Mouse (Mus musculus): Measurements from ENCODE around the gene Ercc6. TPM values are rescaled to one million over a fixed set of nuclear protein-coding genes. Genes with fewer than 3 reads are reported as not detected.

Gene Ercc6
- polyA plus RNA-seq (2012; rRNA removed), result 12.9 and 13.8 TPM in 2 replicates

DNA sequence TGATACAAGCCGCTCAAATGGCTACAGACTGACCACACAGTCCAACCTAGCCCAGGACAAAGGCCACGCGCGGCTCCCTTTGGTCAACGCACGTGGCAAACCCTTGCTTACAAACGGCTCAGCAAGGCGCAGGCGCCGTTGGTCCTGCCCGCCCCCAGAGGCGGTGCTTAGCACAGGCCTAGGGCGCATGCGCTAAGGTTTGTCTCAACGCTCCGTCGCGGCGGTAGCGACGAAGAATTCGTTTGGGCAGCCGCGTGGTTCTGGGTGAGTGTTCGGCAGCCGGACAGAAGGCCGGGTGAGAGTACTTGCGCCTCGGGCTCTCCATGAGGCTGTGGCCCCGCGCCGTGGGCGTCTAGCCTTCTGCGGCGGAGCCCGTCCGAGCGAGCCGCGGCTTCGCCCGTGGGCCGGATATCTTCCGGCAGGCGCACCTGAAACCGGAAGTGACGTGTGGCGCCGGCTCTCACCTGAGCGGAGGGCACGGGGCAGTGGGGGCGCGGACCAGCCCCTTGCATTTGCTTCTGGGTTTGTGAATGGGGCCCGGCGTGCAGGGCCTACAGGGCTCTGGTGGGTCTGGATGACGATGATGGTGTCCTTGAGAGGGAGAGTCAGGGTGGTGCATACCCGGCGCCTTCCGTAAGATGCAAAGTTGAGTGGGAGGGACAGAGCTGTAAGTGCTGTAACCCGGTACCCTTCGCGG is at the start of gene Ercc6:
Ercc6 (plus strand) TSS at position 186 of the 697 bp plus-strand sequence.
- peak; percentile 85 to 95 for DNase-seq (ENCODE audit: extremely low spot score in 1 of 2, low spot score in 1 of 2)

DNA sequence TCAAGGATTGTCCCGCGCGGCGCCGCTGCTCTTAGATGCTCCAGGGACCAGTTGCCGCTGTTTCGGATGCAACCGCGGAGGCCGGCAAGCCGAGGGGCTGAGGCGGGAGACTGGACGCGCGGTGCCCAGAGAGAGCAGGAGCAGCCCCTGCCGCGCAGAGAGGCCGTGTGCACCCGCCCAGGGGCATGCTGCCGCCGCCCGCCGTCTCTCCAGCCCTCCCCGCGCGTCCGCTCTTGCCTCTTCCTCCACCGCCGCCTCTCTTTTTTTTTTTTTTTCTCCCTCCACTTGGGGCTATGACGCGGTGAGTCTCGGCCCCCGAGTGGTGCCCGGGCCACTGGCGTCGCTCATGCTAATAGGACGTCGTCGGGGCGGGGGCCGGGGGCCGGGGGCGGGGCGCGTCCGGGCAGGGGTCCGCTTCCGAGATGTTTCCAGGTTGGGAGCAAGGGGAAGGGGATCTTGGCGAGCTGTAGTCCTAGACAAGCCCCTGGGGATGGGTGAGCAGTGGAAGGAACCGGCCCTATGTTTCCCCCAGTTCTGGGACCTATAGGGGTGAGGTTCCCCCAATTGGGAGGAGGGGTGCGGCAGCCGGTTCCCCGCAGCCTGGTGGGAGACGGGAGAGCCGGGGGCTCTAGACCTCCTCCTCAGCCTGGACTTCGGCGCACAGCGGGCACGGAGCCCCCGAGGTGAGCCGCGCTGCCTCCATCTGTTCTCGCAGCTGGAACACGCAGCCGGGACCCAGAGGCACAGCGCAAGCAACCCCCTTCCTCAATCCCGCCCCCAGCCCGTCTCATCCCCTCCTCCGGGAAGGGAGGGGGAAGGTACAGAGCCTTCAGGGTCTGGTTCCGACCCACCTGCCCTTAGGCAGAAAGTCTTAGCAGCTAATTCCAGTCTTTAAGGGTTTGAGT is 48.5 kb upstream of the Ercc6 start, which contains the start of gene Slc18a3:
Slc18a3 (minus strand) TSS at position 250 of the 905 bp plus-strand sequence.
- no peak for DNase-seq (ENCODE audit: extremely low spot score in 1 of 2, low spot score in 1 of 2)

DNA sequence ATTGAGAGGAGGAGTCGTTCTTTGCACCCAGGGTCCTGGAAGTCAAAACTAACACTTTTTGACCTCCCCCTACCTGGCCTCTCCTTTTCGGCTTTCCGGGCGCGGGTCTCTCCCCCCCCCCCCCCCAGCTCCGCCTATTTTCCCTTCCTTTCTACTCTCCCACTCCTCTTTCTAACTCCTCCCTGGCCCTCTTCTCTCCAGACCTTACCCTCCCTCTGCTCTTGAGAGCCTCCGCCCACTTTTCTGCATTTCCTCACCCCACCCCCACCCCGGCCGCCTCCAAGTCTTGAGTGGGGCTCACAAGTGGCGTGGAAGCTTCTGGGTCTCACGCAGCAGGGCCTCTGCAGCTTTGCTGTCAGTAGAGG is 47.8 kb upstream of the Ercc6 start:
- no peak for DNase-seq (ENCODE audit: extremely low spot score in 1 of 2, low spot score in 1 of 2)

DNA sequence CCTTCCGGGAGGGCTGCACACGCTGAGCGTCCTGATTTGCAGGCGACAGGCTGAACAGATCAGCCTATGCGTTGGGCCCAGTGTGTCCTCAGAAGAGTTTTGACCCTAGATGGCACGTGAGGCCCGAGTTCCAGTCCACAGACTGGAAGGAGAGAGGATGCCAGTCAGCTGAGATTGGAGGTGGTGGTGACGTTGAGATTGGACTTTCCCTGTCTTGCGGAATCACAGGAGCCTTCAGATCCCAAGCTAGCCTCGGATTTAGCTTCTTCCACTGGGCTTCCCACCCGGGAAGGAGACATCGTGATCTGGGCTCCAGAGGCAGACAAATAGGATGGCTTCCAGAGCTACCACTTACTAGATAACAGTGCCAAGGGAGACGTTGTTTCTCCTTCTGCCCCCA is 47.4 kb upstream of the Ercc6 start, which contains the start of gene Chat:
Chat (minus strand) TSS at position 101 of the 400 bp plus-strand sequence.
- no peak for DNase-seq (ENCODE audit: extremely low spot score in 1 of 2, low spot score in 1 of 2)

DNA sequence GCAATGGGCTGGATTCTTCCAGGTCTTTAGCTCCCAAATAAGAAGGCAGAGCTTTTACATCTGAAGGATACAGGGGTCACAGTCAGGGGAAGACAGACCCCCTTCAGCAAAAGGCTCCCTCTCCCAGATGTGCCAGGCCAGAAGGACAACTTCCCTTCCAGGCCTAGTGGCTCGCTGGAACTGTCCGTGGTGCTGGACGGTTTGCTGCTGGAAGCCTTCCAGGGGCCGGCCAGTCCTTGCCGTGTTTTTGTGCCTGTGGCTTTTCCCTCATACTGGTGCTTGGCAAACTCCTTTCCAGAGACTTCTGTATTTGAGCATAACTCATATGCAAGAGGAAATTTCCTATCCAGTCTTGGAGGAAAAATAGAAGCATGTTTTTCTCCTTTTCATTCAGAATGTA is 45.7 kb upstream of the Ercc6 start:
- DNase-seq (ENCODE audit: extremely low spot score in 1 of 2, low spot score in 1 of 2), result peak in 1 of 2 experiments; percentile 21

DNA sequence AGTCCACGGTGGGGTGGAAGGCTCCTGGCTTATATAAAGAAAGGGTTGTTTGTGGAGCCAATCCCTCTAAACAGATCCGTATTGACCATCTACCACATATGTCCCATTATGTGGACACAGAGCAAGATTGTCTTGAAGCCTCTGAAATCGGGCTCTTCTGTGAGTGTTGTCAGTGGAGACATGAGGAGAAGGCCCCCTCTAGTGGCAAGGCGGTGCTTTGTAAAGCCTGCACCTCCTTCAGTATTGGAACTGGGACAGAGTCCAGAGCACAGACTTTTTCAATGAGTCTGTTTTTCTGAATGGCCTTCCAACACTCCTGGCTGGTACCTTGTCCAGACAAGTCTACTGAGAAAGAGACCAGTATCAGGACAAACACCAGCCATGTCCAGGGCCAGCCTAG is 40.3 kb upstream of the Ercc6 start:
- DNase-seq (ENCODE audit: extremely low spot score in 1 of 2, low spot score in 1 of 2), result peak; percentile 35 to 87

DNA sequence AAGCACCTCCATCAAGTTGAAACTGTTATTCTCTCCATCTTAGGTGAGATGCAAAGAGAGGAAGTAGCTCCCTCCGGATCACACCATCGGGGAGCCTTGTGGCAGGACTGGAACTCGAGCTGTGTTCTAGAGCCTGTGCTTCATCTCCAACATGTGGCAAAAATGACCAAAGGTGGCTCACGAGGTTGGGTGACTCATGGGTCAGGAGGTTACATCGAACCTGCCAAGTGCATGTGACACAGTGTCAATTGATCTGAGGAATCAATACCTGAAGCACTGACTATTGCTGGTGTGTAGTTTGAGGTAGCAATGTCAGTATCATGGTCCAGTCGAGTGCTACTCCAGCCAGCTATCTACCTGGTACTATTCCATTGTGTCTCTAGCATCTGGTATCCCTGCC is 36.8 kb upstream of the Ercc6 start:
- DNase-seq (ENCODE audit: extremely low spot score in 1 of 2, low spot score in 1 of 2), result no peak

DNA sequence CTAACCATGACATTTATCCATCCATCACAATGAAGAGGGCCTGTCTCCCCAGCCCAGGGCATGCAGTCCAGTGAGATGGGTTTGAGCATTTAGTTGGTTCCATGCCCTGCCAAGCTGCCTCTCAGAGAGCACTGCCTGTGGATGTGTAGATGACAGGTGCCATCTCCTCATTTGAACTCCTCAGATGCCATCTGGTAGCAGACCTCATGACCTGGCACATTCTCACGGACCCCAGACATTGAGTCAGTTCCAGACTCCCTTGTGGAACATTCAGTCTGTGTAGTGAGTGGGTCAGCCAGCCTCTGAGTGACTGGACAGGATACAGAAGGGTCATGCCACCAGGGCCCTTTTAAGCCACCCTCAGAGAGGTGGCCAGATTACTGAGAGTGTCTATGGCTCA is 35.7 kb upstream of the Ercc6 start:
- DNase-seq (ENCODE audit: extremely low spot score in 1 of 2, low spot score in 1 of 2), result no peak

DNA sequence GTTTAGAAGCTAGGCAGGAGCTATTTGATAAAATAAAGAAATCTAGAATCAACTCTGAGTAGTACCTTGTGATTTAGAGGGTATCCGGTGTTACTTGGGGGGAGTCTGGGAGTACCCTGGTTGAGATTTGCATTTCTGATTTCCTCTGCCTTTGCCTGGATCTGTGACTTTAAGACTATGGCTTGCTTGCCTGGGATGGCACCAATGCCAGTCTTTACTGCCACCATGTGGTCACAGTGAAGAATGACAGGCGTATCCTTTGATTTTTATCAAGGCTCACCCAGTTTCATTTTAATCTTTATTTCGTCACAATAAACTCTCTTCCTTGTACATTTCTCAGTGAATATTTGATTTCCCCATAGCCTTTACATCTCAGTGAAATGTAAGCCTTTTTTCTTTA is 31.3 kb upstream of the Ercc6 start:
- peak in 1 of 2 experiments; percentile 41 for DNase-seq (ENCODE audit: extremely low spot score in 1 of 2, low spot score in 1 of 2)

DNA sequence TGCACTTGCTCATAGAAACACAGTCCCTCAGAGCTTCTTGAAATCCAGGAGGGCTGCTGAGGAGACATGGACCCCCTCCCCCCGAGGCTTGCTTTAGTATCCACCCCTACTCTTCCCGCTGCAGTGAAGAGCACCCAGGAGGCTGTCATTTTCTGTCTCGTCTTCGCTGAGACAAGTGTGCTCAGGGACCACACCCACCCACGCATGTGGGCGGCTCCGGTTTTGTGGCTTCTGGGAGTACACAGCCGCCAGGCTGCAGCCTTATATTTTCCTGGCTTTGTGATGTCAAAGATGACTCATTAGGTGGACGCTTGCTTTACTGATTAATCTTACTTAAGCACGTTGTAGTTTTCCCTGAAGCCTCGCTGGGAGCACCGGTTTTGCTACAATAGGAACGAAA is 20.8 kb upstream of the Ercc6 start:
- peak in 1 of 2 experiments; percentile 49 for DNase-seq (ENCODE audit: extremely low spot score in 1 of 2, low spot score in 1 of 2)

DNA sequence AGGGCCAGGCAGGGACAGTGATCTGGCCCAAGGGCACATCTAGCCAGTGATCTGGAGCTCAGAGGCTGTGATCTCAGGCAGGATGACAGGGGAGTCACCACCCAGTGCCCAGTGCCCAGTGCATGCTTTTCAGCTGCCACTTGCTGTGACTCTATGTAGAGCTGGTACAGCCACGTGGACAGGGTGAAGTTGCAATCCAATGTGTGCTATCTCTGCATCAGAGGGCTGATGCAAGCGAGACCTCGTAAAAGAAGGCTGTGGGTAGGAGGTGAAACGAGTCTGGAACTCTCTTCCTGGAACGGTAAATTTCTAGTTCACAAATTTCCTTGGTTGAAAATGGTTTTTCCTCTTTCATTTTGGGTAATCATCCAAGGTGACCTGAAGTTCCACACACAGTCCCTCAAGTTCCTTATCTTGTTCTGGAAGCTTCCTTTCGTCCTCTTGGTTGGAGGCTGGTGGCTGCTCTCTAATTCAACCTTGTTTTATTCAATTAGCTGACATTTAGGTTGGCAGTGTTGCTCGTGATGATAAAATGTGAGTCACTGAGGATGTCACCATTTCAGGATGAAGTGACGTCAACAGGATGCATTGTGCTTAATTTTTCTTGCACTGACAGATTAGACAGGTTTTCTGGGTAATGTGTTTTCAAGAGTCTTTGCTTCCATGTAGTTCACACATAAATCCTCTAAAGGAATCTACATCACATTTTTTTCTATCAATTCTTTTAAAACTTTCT is 17.0 kb upstream of the Ercc6 start:
- no peak for DNase-seq (ENCODE audit: extremely low spot score in 1 of 2, low spot score in 1 of 2)

DNA sequence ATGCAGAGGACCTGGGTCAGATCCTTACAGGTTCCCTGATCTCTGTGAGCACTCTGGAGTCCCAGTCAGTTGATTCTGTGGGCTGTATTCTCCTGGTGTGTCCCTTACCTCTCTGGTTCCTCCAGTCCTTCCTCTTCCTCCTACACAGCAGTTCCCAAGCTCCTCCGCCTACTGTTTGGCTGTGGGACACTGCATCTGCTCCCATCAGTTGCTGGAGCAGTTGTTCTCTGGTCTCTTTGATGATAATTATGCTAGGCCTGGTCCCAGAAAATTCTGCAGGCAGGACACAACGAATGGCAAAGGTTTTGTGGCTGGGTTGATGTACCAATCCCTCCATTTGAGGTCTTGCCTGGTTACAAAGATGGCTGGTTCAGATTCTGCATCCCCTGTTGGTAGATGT is 12.0 kb upstream of the Ercc6 start:
- DNase-seq (ENCODE audit: extremely low spot score in 1 of 2, low spot score in 1 of 2), result no peak

DNA sequence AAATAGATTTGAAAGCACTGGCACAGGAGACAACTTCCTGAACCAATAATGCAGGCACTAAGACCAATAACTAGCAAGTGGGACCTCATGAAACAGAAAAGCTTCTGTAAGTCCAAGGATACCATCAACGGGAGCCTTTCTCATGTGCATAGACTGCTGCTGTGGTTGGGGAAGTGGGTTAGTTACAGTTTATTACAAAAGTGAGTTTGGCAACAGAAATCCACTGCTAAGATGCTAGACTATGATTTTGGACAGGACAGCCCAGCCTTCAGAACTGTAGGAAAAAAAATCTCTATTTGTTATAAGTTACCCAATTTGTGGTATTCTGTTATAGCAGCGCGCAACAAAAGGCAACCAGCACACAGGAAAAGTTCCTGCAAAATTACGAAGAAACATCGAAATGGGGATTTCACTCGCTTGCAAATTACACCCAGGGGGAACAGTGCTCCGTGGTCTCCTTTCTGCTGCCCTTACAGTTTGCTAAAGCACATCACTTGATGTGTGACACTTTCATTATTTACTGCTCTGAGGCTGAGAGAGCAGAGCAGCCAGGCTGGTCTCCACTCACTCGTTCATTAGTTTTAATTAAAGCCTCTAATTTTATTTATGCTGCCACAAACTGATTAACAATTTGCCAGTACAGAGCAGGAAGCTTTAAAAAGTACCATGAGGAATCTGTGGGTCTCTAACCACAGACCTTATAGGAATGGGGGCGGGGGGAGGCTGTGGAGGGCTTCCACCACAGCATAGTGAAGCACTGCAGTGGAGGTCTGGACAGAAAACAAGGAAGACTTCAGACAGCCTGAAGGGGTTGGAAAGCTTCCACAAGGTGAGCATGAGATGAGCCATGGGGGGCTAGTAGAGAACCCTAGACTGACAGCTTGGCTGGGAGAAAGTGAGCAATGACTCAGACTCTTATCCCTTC is 10.3 kb upstream of the Ercc6 start:
- no peak for DNase-seq (ENCODE audit: extremely low spot score in 1 of 2, low spot score in 1 of 2)

DNA sequence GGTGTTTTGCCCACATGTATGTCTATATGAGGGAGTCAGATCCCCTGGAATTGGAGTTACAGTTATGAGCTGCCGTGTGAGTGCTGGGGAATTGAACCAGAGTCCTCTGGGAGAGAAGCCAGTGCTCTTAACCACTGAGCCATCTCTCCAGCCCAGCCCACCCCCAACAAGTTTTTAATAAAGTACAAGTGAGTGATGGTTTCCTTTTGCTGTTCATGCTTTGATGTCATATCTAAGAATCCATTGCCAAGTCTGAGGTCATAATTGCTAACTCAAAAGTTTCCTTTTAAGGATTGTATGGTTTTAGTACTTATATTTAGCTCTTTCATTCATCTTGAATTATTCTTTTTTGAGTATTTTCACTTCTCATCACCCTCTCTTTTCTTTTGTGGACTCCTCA is 9.4 kb upstream of the Ercc6 start:
- no peak for DNase-seq (ENCODE audit: extremely low spot score in 1 of 2, low spot score in 1 of 2)

DNA sequence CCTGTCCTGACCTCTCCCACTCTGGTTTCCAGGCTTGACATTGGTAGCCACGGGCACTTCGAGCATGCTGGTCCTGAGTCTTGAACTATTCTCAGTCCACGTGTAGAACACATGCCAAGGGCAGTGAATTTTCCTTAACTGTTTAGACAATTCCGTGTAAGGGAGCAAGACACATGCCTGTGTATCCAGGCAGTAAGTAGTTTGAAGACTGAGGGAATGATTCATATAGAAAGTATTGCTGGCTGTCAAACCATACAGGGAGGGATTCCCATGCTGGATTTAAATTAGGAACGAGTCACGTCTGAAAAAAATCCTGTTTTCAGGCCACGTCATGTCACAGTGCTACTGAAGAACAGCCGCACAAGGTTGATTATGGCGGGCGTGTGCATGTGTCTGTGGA is 7.0 kb upstream of the Ercc6 start:
- DNase-seq (ENCODE audit: extremely low spot score in 1 of 2, low spot score in 1 of 2), result no peak

DNA sequence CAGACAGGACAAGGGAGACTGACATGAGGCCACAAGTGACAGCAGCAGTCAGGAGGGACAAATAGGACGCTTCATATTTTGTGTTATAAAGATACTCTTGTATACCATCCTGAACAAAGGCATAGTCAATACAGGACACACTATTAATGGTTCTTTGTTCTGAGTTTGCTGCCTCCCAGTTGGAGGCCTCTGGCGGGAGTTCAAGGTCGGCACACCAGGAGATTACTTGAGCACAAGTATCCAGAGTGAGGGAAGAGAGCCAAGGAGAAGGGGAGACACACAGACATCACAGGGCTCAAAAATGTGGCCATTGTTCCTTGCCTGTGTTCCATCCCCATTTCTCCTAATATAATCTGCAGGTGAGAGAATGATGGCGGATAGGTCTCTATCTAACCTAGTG is 6.1 kb upstream of the Ercc6 start:
- no peak for DNase-seq (ENCODE audit: extremely low spot score in 1 of 2, low spot score in 1 of 2)

DNA sequence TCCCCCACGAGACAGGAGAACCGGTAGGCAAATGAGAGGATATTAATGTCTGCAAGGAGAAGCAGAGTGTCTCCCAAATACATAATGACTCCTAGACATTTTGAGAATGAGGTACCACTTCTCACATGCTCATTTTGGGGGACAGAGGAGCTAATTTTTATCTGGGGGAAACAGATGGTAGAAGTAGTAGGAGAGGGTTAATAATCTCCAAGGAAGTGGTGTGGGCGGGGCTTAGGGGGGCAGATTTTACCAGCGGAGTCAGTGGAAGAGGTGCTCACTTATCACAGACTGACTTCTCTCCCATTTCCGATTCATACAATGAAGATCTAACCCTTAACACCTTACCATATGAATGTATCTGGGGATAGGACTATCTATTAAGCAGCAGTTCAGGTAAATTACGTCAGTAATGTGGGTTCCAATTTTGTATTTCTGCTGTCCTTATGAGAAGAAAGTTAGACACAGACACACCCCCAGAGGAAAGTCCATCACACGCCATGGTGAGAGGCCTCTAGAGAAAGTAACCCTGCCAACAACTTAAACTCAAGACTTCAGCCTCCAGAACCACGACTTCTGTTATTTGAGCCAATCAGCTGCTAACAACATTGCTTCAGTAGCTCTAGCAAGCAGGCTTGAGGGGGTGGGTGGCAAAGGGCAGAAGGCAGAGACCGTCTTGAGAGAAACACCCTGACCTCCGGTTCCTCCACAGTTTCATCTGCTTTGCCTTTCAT is 5.1 kb upstream of the Ercc6 start:
- no peak for DNase-seq (ENCODE audit: extremely low spot score in 1 of 2, low spot score in 1 of 2)

DNA sequence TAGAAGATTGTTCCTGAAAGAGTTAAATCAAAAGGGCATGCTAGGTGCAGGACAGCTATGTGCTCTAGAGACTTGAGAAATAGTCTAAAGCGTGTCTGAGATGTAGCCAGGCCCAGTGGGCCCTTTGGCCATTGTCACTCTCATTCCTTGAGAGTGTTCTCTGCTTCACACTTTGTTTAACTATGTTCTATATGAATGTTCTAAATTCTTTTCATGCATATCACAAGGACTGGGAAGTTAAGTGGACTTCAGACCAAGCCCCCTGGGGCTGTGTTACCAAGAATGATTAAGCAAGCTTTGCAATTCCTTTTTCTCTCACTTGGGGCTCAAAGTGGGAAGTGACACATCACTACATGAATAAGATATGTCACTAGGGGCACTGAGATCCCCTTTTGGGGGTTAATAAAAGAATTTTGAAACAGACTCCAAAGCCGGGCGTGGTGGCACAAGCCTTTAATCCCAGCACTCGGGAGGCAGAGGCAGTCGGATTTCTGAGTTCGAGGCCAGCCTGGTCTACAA is 3.8 kb upstream of the Ercc6 start:
- DNase-seq (ENCODE audit: extremely low spot score in 1 of 2, low spot score in 1 of 2), result no peak

DNA sequence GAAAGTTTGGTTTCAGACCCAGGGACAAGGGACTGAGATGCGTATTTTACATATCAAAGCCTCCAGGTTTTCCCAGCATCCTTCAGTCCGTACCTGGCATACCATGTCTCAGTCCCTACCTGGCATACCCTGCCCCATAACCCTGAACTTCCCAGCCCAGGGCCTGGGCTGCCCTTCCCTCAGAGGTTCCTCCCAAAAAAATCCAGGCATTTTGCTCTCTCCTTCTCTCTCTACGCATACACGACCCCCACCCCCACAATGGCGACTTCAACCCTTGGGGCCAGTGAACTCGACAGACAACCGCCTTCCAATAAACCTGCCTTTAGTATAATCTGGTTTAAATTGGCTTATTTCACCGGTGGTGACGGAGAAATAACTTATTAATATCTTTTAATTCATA is 409 bp upstream of the Ercc6 start:
- no peak for DNase-seq (ENCODE audit: extremely low spot score in 1 of 2, low spot score in 1 of 2)
